Mouse (Mus musculus): ENCODE results near the gene Myrf. TPM values are rescaled to one million over a fixed set of nuclear protein-coding genes. Genes with fewer than 3 reads are reported as not detected.
A peak's percentile ranks its signal among the peaks of the same experiment; 100 is the strongest.

Gene Myrf
- polyA plus RNA-seq (2012; rRNA removed): 1.4 and 2.4 TPM in 2 replicates

DNA sequence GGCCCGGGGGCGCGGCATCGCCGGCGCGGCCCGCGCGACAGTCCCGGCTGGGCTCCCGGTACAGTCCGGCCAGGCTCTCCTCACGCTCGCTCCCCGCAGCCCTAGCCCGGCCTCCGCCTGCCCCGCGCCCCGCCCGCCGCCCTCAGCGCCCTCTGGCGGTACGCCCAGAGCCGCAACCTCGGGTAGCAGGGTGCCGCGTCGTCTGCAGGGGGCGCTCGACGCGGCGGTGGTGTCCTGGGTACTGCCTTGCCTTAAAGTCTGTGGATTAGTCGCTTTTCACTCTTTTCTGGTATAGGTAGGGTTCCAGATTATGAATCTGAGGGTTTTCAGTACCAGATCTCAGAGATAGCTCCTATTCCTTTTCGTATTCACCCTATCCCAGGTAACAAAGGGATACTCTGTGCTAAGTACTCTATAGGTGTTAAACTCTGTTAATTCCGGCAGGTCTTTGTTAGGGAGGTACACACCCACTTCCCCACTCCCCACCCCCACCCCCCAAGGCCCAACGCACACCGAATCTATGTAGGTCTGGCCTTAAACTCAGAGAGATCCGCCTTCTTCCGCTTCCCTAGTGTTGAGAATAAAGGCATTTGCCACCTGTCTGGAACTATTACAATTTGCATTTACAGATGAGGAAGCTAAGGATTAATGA, at the start of gene Myrf:
TSS of gene Myrf (minus strand) at position 95 of the 652 bp plus-strand sequence.
- TF ChIP-seq POLR2A (IDR thresholded peaks at IDR 0.05; ENCODE audit: borderline replicate concordance, extremely low read depth, insufficient read depth, insufficient read length, poor library complexity, severe bottlenecking): no peak
- peak; percentile 89 for TF ChIP-seq CTCF (IDR thresholded peaks at IDR 0.05; ENCODE audit: borderline replicate concordance, extremely low read depth, insufficient read depth, insufficient read length)
- DNase-seq (ENCODE audit: low read depth): peak; percentile 66

DNA sequence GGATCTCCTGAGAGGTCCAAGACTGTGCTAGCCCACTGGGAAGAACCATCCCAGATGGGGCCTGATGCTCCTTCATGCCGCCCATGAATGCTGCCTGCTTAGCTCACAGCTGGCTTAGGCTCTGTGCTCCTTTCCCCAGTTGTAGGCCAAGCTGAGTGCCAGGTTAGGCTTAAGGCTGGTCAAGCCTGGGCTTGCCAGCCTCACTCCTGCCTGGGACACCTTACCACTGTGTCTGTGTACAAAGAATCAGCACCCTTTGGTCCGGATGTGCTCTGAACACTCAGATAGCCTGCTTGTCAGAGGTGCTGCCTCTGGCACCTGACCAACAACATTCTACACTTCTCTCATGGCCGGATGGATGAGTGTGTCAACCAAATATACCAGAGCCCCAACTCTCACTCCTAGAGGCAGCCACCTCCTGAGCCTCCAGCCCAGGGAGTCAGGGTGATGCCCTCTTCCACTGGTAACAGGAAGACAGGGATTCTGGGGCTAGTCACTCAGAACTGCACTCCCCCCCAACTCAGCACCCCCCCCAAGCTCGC, 49.1 kb upstream of the Myrf start:
- no peak for DNase-seq (ENCODE audit: low read depth)
- TF ChIP-seq CTCF (IDR thresholded peaks at IDR 0.05; ENCODE audit: borderline replicate concordance, extremely low read depth, insufficient read depth, insufficient read length) (no peak), POLR2A (IDR thresholded peaks at IDR 0.05; ENCODE audit: borderline replicate concordance, extremely low read depth, insufficient read depth, insufficient read length, poor library complexity, severe bottlenecking) (no peak)

DNA sequence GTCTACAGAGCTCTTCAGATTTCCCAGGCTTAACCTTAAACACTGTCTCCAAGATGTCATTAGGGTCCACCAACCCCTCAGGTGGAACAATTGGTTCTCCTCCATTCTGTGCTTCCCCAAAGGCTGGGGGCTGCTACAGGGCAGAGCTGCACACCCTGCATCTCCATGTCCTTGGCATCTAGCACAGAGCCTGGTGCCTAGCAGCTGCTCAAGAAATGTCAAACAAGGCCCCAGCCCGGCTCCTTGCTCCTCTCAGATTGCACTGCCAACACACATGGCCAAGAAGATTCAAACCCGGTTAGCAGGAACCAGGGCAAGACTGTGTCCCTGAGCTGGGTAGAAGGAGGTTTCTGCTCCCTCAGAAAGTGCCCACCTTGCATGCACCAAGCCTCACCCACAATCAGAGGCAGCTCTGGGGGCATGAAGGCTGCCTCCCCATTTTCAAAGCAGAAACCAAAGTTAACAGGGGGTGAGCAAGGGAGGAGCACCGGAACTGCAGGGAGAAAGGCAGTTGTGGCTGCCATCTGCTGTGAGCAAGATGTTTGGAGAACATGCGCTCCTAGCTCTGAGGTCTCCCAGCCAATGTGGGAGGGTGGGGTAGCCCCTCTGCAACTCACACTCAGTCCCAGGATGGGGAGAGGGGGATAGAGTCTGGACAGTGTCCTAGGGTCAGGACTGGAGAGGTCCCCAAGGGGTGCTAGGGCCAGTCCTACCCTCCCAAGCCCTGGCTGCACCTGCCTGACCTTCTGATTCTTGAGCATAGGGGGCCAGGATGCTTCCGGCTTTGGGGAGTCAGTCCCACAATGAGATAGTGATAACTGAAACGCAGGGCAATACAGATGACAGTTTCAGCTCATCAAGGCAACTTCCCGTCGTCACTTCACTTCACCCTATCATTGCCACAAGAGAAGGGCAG, 47.8 kb upstream of the Myrf start:
- no peak for DNase-seq (ENCODE audit: low read depth)
- TF ChIP-seq POLR2A (IDR thresholded peaks at IDR 0.05; ENCODE audit: borderline replicate concordance, extremely low read depth, insufficient read depth, insufficient read length, poor library complexity, severe bottlenecking) (no peak), CTCF (IDR thresholded peaks at IDR 0.05; ENCODE audit: borderline replicate concordance, extremely low read depth, insufficient read depth, insufficient read length) (no peak)

DNA sequence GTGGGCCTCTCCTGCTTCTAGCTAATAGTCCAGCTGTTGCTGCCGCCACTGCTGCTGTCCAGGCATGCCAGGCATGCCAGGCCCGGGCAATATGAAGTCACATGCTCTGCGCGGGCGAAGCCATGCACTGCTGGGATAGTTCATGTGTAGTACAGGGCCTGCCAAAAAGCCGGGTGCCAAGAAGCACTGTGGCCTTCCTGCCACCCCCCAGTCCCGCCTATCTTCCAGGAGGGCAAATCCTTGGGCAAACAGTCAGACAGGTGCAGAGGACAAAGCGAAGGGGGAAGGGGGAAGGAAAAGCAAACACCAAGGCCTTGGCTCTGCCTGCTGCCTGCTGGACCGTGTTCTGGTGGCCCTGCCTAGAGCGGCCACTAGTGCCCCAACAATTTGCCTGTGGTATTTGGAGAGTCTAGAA, 45.9 kb upstream of the Myrf start:
- no peak for TF ChIP-seq CTCF (IDR thresholded peaks at IDR 0.05; ENCODE audit: borderline replicate concordance, extremely low read depth, insufficient read depth, insufficient read length)
- TF ChIP-seq POLR2A (IDR thresholded peaks at IDR 0.05; ENCODE audit: borderline replicate concordance, extremely low read depth, insufficient read depth, insufficient read length, poor library complexity, severe bottlenecking): no peak
- no peak for DNase-seq (ENCODE audit: low read depth)

DNA sequence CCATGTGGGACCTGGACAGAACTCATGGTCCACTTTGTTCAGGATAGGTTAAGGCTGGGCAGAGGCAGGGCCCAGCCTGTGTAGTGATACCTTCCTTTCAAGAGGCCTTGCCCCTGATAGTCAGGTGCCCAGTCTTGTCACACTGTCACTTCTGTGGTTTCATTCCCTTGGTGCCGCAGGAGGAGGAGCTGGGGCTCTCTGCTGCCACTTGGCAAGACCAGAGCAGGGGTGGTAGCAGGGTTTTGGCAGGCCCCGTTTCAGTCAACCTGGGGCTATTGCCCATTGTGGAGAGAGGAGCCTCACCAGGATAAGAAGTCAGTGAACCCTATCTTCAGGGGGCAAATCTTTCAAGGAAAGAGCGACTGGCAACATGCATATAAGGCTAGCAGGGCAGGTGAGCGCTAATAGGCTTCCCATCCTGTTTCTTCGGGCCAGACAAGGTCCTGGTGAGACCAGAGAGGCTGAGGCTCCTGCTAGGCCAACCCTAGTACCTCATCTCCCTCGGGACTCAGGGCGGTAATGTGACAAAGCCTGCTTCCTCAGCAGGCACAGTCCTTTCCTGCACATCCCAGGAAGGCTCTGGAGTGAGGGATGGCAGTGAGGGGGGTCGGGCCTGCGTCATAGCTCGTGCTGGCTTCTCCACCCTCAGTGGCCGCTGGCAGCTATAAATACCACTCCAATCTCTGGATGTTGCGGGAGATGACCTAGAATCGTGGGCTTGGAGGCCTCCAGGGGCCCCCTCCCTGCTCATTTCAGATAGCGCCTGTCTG, 40.4 kb upstream of the Myrf start:
- no peak for DNase-seq (ENCODE audit: low read depth)
- TF ChIP-seq POLR2A (IDR thresholded peaks at IDR 0.05; ENCODE audit: borderline replicate concordance, extremely low read depth, insufficient read depth, insufficient read length, poor library complexity, severe bottlenecking): no peak
- TF ChIP-seq CTCF (IDR thresholded peaks at IDR 0.05; ENCODE audit: borderline replicate concordance, extremely low read depth, insufficient read depth, insufficient read length): no peak

DNA sequence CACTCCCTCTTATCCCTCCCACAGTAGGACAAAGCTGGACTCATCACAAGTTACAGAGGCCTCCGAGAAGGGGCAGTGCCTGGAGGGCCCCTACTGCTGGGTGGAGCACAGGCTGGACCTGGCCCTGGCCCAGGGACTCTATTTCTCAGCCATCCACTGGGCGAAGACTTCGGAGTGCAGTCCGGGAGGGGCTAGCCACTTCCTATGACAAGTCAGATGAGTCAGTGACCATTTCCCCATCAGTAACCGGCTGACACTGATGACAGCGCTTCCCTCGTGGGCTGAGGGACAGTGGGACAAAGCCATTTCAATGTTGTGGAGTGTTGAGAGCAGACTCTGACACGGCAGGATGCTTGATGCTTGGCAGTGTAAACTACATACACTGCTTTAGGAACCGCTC, 39.1 kb upstream of the Myrf start:
- no peak for DNase-seq (ENCODE audit: low read depth)
- no peak for TF ChIP-seq CTCF (IDR thresholded peaks at IDR 0.05; ENCODE audit: borderline replicate concordance, extremely low read depth, insufficient read depth, insufficient read length)
- TF ChIP-seq POLR2A (IDR thresholded peaks at IDR 0.05; ENCODE audit: borderline replicate concordance, extremely low read depth, insufficient read depth, insufficient read length, poor library complexity, severe bottlenecking): no peak

DNA sequence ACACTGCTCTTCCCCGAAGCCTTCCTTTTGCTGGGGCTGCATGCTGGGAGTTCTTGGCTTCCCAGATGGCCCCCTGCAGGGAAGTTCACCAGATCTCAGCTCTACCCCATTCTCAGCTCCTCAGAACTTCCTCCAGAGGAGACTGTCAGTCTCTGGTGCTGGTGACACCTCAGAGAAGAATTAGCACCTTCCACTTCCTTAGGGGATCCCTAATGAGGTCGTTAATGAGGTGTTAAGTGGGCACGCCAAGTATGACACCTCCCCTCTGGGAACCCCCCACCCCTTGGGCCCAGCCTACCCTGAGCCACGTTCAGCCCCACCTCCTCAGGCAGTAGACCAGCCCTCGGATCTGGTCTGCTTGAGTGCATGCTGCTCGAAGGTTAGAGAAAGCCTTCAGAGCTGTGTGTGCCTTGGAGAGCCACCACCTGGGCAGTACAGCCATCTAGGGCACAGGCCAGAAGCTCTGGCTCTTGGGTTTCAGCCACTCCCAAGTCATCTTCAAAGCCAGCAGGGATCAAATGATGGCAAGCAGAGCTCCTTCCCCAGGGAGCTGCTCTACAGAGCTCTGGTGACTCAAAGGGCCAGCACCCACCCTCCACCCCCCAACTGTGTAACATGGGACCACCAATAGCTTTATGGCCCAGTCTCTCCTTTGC, 38.2 kb upstream of the Myrf start:
- no peak for TF ChIP-seq POLR2A (IDR thresholded peaks at IDR 0.05; ENCODE audit: borderline replicate concordance, extremely low read depth, insufficient read depth, insufficient read length, poor library complexity, severe bottlenecking)
- TF ChIP-seq CTCF (IDR thresholded peaks at IDR 0.05; ENCODE audit: borderline replicate concordance, extremely low read depth, insufficient read depth, insufficient read length): no peak
- peak; percentile 78 for DNase-seq (ENCODE audit: low read depth)

DNA sequence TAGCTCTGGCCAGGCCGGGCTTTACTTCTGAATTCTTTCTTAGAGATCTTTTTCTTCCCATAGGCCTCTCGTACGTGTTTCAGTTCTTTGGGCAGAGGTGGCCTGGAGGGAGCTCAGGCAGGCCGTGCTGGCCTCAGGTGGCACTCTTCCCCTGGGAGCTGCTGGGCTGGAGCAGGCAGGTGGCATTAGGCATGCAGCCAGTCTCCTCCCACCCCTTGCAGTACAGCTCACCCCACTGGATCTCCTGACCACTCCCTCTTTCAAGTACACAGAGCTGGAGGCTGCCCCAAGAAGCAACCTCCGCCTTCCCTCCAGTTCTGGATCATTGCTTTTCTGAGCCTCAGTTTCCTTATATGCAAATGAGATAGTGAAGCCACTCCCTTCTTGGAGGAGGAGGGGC, 37.2 kb upstream of the Myrf start:
- DNase-seq (ENCODE audit: low read depth): peak; percentile 55
- TF ChIP-seq CTCF (IDR thresholded peaks at IDR 0.05; ENCODE audit: borderline replicate concordance, extremely low read depth, insufficient read depth, insufficient read length): no peak
- no peak for TF ChIP-seq POLR2A (IDR thresholded peaks at IDR 0.05; ENCODE audit: borderline replicate concordance, extremely low read depth, insufficient read depth, insufficient read length, poor library complexity, severe bottlenecking)

DNA sequence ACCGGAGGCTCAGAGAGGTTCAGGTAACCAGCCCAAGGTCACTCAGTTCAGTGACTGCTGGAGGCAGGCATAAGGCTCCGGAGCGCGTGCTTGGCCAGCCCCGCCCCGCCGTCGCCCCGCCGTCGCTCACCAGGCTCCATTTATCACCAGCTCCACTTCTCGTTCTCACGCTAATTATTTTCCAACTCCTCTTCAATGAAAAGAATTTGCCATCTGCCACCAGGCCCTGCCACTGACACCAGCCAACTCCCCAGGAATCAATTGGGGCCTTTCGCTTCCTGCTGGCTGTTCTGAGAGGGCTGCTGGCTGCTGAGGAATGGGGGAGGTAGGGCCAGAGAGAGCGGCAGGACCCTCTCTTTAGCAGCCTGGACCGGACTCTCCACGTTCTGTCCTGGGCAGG, 36.8 kb upstream of the Myrf start:
- peak; percentile 90 for DNase-seq (ENCODE audit: low read depth)

DNA sequence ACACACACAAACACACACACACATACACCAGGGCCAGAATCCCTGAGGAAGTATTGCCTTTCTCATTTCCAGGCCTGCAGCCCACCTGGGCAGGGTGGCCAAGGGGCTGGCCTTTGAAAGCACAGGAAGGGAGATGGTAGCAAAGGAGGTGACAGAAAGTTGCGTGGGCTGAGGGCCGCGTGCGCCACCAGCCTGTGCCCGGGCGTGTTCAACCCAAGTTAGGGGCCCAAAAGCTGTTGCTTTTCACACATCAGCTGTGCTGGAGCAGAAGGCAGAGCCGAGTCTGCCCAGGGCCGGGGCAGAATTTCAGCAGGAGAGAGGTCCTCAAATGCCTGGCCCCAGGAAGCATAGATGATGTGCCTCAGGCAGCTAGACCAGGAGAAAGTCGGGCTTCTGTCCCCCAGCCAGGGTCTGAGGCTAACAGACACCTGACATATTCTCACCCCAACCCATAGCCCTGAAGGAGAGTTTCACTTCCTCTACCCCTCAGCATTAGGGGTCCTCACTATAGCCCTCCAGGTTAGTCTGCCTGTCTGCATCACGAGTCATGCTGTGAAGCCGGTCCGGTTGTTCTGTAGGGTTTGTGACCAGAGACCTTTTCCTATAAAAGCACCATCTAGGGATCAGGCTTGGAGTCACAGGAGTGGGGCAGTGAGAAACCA, 36.1 kb upstream of the Myrf start:
- DNase-seq (ENCODE audit: low read depth): peak; percentile 33
- TF ChIP-seq POLR2A (IDR thresholded peaks at IDR 0.05; ENCODE audit: borderline replicate concordance, extremely low read depth, insufficient read depth, insufficient read length, poor library complexity, severe bottlenecking) (no peak), CTCF (IDR thresholded peaks at IDR 0.05; ENCODE audit: borderline replicate concordance, extremely low read depth, insufficient read depth, insufficient read length) (no peak)

More for the DNA sequence above, 36.8 kb upstream of the Myrf start:
- TF ChIP-seq CTCF (IDR thresholded peaks at IDR 0.05; ENCODE audit: borderline replicate concordance, extremely low read depth, insufficient read depth, insufficient read length) (no peak), POLR2A (IDR thresholded peaks at IDR 0.05; ENCODE audit: borderline replicate concordance, extremely low read depth, insufficient read depth, insufficient read length, poor library complexity, severe bottlenecking) (no peak)
